Mouse (Mus musculus) urinary bladder, postnatal 36 days (tissue): Measurements from ENCODE around the gene Myrip.

Experiments used
- DNase-seq, 2 experiments: peaks; one replicate each; pipeline ENCODE4 v3.0.0; 2022; ENCODE audit warnings: low spot score in 2 of 2, mixed read lengths in 1 of 2

The Myrip gene

DNA sequence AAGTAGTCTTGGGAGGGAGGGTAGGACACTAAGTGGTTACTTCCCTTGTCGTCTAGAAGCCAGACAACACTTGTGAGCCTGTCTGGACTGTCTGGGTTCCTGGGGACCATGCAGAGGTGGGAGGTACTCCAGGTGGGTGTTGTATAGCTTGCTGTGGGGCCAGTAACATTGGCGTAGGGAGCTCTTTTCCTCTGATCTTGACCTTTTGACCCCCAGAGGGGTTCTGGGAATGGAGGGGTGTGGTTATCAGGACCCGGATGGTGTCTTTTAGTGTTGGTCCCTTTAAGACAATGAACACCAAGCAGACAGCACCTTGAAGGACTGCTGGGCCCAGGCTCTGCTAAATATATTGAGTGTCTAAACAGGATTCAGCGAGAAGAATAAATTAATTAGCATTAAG is 36.9 kb downstream of the Myrip start:
- no peak for DNase-seq

DNA sequence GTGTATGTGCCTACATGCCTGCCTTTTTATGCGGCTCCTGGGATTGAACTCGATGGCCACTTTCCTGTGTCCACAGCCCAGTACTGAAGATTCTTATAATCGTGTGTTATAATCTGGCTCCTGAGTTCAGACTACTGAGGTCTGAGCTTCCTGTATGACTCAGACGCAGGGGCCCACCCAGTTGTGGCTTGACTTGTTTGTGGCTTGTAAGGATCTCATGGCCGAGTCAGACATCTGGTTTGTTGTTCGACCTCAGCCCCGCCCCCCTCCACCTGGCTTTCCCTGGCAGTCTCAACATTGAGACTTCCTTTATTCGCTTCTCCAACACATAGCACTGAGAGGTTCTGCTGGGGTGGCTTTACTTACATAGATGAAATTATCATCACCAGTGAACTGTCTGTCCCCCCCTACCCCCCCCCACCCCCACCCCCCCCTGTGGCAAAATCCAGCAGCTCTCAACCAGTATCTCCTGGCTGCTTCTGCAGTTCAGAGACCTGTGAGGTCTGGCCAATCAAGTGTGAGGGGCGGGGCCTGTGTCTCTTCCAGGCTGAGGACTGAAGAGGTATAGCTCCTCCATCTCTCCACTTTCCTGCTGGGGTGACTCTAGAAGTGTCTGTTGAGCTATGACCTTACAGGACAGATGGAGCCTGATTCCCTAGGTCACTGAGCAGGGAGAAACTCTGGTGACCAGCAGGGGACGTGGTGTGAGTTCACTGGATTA is 38.8 kb downstream of the Myrip start:
- DNase-seq, result peak; percentile 30 to 47

DNA sequence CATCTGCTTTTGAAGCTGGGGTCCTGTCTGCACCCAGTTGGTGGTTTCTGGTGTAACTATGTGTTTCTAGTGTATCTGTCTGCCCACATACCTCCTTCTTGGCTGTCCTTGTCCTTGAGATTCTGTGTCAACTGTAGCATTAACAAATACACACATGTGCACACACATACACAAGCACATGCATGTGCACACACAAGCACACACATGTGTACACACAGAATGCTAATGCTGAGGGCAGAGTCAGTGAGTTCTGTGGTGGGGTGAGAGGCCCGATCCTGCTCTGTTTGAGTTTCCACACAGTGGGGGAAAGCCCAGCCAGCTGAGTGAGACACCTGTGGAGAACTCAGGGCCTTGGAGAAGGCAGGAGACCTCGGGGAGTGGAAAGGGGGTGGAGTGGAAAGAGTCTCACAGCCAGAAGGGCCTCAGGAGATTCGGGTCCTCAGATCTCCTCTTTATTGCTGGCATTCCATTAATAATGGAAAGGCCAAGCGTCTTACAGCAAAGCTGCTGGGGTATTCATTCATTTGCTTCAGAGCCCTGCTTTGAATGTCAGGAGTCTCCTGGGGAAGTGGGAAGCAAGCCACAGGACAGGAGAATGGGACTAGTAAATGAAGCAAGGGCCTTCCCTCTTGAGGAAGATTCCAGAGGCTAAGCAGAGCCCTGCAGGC is 41.9 kb downstream of the Myrip start:
- no peak for DNase-seq

DNA sequence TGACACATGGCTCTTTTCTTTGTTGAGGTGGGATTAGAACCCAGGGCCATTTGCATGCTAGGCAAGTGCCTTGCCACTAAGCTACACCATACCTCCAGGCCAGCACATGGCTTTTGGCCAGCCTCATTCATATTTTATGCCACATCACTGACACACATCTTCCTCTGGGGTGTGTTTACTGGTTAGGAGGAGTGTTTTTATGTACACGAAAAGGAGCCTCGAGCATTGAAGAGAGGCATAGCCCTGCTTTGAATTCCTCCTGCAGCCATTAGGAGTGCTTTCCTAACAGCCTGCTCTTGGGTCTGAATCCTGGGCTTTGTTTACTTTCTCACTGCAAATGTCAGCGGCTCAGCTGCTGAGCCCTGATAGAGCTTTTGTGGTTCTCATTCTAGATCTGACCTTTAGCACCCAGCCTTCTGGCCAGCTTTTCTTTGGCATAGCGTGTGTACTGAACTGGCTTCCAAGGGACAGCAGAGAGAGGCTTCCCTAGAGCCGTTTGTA is 44.4 kb downstream of the Myrip start:
- DNase-seq, result peak; percentile 29 to 69

DNA sequence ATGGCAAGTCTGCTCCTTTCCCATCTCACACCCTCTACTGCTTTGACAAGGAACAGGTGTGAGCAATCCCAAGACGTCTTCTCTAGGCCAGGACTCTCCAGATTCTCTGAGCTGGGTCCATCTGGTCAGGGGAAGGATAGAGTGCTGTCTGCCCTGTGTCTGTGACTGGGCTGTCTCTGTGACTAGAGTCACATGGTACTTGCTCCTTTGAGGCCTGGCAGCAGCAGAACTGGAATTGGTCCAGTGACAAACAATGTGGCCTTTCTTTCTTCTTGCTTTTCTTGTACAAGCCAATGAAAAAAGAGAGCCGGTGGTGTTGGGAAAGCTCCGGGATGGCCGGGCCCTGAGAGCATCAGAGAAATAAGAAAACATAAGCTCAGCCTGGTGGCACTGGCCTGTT is 47.8 kb downstream of the Myrip start:
- DNase-seq, result peak in 1 of 2 experiments; percentile 57

DNA sequence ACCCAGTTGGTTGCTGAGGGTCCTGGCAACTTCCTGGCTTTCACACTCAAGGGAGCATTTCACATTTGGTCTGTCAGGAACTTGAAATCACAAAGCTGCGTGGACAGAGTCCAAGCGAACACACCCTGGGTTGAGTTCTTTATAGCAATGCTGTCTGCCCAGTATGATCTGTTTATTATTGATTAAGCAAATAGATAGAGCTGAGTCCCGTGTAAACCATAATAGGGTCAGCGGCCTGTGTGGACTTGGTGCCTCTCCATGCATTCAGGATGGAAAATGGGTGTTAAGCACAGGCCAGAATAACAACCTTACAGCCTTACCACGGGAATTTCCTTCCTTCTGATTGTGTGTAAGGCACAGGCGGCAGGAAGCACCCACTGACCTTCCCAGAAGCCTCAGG is 49.0 kb downstream of the Myrip start:
- peak; percentile 51 to 68 for DNase-seq

DNA sequence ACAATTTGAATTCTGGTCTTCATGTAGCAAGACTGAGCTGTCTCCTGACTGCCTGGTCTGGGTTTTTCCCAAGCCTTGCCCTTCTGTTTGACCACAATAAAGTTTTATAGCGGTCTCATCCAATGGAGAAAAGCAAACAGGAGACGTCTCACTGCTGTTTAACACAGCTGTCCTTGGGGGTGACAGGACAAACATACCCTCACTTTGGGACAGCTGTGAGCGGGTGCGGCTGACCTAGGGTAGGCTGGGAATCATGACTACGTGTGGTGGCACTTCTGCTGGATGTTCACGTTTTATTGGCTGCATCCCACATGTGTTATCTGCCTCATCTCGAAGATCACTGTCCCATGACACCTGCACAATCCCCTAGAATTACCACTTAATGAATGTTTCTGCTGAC is 49.7 kb downstream of the Myrip start:
- DNase-seq, result no peak

DNA sequence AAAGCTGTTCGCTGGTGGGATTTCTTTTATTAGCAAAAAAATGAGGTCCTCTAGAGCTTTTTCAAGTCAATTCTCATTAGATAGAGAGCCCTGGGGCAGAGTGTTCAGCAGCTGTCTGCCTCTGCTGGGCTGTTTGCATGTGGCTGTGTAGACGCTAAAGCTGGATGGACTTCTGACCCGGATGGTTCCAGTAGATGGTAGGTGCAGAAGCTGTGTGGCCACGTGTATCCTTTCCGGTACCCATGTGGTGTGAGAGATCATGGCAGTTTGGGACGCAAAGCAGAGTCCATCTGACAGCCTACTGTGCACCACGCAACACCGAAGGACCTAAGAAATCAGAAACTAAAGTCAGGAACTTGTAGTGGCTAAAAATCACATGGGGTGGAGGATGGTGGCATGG is 50.2 kb downstream of the Myrip start:
- no peak for DNase-seq

DNA sequence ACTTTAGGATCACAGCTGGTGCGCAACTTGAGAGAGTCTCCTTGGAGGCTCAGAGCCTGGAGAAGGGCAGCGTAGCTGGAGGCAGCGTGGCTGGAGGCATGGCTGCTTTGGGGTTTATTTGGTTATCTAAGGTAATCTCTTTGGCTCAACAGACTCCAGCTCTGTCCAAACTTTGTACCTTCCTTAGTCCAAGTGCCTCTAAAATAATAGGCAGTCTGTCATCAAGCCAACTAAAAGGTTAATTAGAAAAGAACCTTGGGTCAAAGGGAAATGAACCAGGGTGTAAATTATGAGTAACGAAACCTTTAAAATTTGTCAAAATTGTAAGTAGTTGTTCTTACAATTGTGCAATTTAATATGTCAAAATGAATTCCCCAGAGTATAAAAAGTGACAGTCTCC is 51.7 kb downstream of the Myrip start:
- DNase-seq, result no peak

DNA sequence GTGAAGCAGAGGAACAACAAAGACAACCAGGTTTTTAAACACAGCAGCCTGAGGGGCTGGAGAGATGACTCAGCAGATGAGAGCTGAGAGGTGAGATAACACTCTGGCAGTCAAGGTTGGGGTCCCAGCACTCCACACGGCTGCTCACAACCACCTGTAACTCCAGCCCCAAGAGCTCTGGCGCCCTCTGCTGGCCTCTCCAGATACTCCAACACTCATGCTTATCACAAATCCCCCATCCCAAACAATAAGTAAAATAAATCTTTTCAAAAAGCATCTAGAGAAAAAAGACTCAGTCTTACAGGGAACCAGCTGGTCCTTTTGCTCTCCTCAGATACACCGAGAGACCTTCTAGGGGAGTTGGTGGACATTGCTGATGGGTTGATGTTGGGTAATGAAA is 52.7 kb downstream of the Myrip start:
- no peak for DNase-seq

DNA sequence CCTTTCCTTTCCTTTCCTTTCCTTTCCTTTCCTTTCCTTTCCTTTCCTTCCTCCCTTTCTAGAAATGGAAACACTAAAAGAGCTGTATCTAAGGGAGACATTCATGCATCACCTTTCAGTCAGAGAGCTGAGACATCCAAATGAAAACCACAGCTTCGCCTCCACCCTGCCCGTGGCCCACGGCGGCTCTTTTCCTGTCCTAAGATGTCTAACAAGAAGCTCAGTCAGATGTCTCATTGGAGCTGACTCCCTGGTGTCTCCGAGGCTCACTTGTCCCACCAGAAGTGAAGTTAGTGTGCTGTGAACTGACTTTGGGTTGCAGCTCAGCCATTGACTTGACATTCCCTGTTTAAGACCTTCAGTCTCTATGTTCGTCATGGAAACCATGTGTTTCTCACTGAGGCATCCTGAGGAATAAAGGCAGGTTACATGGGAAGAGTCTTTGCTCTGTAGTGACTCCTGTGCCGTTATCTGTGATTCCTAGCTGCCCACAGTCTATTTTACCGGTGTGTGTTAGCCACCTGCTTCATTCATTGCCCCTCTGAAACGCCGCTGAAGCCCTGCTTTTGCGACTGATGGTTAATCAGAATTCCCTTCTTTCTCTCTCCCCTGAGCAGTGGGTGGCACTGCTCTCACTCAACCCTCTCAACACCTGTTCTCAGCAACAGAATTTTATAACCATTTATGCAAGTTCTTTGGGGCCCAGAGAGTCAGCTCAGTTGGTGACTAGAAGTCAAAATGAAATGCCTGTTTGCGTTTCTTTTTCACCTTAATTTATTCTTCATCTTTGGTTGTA is 53.4 kb downstream of the Myrip start:
- no peak for DNase-seq

DNA sequence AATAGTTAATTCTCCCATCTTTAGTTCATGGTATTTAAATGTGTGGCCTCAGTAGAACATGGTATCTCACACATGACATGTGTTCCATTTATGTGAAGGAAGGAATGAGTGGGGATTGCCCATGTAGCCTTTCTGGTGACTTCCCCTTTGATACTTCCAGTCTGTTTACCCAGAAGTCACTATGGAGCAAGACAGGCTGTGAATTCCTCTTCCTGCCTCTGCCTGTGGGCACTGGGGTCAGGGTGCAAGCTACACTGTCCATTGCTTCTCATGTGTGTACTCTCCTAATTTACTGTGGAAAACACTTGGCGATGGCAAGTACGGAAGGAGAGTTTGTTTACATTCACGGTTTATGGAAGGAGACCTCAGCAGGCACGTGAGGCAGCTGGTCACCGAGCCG is 55.2 kb downstream of the Myrip start:
- no peak for DNase-seq

DNA sequence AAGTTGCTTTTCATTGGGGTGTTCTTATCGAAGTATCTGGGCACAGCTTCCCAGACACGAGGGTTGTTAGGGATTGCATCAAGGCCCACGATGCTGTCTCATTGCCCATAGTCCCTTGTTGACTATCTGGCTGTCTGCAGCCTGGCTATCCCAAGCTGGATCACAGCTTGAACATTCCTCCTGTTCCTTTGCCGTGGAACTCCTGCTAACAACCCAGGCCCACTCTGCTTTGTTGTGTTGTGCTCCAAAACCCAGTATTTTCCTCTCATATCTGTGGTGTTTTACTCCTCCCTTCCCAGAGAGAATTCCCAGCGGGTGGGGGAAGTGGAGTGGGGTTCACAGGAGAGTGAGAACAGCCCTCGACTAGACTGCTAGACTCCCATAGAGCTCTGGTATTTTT is 56.7 kb downstream of the Myrip start:
- no peak for DNase-seq

DNA sequence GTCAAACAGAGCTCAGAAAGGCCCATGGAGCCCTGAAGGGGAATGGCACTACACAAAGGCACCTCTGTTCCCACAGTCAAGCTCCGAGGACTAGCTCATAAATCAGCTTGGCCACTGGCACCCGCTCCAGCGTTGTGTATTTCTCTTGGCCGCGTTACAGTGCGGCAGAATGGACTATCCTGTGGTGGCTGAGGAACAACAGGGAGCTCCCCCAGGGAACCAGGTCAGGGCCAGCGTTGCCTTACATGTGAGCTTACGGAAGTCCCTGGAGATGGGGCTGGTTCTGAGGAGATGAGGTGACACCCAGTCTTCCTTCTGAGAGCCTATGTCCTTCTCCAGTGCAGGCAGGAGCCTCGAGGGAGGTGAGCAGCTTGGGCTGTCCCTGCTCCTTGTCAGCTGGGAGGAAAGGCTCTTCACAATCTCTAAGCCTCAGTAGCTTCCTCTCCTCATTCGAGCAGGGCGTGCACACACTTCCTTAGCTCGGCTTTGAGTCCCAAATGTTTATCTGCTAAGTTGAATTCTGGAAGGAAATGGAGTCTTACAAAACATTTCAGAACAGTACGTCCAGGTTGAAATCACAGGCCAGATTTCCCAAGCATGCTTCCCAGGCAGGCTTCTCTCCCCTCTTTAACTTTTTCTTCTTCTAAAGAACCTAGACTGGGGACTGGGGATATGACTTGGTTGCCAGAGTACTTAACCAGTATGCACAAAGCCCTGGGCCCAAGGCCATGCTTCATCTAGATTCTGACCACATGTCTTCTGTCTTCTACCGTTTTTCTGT is 59.3 kb downstream of the Myrip start:
- peak; percentile 39 to 85 for DNase-seq

DNA sequence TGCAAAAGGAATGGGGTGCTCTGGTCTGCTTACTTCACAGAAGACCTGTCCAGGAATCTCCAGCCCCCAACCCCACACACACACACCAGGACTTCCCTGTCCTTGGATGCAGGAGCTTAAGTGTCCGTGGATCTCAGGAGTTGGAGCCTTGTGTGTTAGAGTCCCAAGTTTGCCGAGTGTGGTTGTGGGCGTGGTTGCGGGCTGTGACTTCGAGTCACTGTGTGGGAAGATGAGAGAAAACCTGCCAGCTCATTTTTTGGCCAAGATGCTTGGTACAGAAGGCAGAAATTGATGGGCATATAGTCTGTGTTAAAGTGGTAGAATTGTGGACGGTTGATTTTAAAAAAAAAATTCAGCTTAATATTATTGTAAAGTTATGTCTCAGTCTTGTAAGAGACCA is 60.3 kb downstream of the Myrip start:
- no peak for DNase-seq

DNA sequence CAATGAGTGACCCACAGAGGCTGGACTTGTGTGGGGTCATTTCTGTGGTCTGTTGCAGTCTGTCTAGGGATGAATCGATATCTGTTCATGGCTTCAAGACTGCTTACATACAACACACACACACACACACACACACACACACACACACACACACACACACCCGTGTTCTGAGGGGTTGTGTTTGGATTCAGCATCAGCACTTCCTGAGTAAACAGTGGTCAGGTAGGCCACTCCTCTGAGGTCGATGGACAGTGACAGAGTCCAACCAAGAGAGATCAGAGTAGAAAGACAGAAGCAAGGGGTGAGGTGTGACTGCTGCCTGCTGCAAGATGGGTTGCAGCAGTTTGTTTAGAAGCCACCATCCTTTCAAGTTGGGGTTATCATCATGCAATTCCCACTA is 61.4 kb downstream of the Myrip start:
- DNase-seq, result no peak

DNA sequence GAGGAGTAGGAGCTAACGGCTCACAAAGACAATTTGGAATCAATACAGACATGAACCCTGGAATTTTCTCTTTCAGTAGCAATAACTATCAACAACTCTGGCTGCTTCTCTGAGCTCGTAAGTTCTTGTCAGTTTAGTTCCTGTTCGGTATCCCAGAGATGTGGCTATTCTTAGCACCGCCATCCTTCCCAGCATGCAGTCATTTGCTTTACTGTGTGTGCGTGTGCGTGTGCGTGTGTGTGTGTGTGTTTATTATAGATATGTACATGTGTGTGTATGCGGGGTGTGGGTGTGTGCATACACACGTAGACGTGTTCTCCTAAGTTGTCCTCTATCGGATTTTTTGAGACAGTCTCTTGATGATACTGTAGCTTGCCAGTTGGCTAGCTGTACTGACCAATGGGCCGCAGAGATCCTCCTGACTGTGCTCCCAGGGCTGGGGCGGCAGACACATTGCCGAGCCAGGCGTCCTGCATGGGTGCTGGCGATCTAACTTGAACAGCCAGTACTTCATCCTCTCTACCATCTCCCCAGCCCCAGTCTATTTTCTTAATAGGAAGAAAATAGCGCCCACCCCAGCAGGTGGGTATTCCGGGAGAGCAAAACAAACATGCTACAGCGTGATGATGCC is 63.5 kb downstream of the Myrip start:
- no peak for DNase-seq

DNA sequence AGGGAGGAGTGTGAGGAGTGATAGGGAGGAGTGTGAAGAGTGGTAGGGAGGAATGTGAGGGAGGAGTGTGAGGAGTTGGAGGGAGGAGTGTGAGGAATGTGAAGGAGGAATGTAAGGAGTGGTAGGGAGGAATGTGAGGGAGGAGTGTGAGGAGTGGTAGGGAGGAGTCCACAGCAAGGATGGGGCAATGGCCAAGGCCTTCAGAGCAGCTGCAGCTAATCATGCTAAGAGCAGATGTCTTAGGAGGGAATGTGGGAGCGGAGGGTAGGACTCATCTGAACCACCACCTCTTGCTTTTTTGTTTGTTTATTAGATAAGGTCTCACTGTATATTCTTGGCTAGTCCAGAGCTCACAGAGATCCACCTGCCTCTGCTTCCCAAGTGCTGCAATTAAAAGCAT is 66.2 kb downstream of the Myrip start:
- DNase-seq, result no peak

DNA sequence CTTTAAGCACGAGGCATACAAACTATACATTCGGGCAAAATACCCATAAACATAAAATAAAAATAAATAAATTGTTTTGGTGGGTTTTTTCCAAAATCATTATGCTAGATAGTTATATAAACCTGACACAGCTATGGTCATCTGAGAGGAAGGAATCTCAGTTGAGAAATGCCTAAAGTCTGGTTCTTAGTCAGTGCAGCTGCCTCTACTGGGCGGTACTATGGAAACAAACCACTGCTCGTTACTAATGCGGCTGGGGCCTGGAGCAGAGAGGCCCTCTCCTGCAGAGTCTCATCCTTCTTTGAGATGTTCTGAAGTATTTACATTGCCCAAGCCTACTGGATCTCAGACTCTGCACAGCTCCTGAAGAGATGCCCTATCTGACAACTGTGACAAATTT is 70.3 kb downstream of the Myrip start:
- no peak for DNase-seq

DNA sequence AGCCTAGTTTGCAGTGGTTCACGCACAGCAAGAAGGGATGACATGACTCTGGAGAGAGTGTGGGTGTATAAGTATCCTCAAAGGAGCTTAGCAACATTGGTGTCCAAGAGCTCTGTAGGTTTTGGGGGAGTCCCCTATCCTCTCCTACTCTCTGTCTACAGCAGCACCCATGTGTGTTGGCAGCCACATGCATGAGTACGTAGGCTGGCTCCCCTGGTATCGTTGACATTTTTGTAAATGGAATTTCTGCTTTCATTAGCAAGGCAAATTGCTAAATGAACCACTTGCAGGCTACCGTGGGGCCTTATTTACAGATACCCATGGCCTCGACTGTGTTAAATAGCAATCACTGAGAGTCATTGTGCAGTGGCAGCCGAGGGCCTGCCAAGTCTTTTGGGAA is 71.0 kb downstream of the Myrip start:
- no peak for DNase-seq

DNA sequence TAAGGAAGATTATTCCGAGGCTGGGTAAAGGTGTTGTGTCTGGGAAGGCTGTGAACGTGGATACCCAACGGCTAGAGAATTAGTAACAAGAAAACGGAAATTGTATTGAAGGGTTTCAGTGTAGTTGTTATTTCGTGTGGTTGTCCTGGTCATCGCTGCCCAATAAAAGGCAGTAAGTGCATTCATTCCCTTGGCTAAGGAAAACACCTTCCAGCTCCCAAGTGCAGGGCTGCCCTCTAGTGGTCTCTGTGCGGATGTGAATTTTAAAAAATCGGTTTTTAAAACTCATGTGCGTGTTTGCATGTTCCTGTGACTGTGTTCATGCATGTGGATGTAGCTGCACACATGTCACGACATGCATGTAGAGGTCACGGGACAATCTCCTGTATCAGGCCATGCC is 76.4 kb downstream of the Myrip start:
- DNase-seq, result peak; percentile 10 to 54
